Mouse (Mus musculus): ENCODE measurements at regions not wholly inside any gene's neighbourhood (a gene's known extent, or its start where the extent isn't known, plus 50 kb on each side); places are given as distances from the start of the nearest gene placed in this dataset.

- no peak for DNase-seq
Observed at GRCm38 (mm10) chr15:56820256-56820976, 657.0 kb downstream of the Slc22a22 start.

GRCm38 (mm10) chr15:56818158-56818690, 659.2 kb downstream of the Slc22a22 start:
- DNase-seq, result no peak

- no peak for DNase-seq
Observed at GRCm38 (mm10) chr15:56817204-56818157, 659.9 kb downstream of the Slc22a22 start.

- DNase-seq, result no peak
Observed at GRCm38 (mm10) chr15:56813876-56814275, 663.5 kb downstream of the Slc22a22 start.

GRCm38 (mm10) chr15:56810151-56810550, 667.3 kb downstream of the Slc22a22 start:
- DNase-seq, result no peak

- DNase-seq, result peak; percentile 30
Observed at GRCm38 (mm10) chr15:56807611-56808010, 669.8 kb downstream of the Slc22a22 start.

- DNase-seq, result no peak
Observed at GRCm38 (mm10) chr15:56801933-56802332, 675.5 kb downstream of the Slc22a22 start.

GRCm38 (mm10) chr15:56775431-56775830, 702.0 kb downstream of the Slc22a22 start:
- no peak for DNase-seq

- DNase-seq, result no peak
Observed at GRCm38 (mm10) chr15:56774648-56775393, 702.6 kb downstream of the Slc22a22 start.

- DNase-seq, result peak; percentile 47
Observed at GRCm38 (mm10) chr15:56766356-56766755, 711.1 kb downstream of the Slc22a22 start.

- DNase-seq, result peak; percentile 52
Observed at GRCm38 (mm10) chr15:56764957-56765482, 712.4 kb downstream of the Slc22a22 start.

GRCm38 (mm10) chr15:56764019-56764418, 713.4 kb downstream of the Slc22a22 start:
- peak; percentile 5 for DNase-seq

GRCm38 (mm10) chr15:56746698-56747097, 730.7 kb downstream of the Slc22a22 start:
- DNase-seq, result no peak

- no peak for DNase-seq
Observed at GRCm38 (mm10) chr15:56744915-56745314, 732.5 kb downstream of the Slc22a22 start.
